Mouse (Mus musculus) forebrain, embryonic 13.5 days (tissue): Measurements from ENCODE around the gene Gm21954. TPM values are rescaled to one million over a fixed set of nuclear protein-coding genes. Genes with fewer than 3 reads are reported as not detected.

Experiments used
- ATAC-seq: fragments of 200-750 bp; cut with Nextera tagmentation; 2 replicates; pipeline ENCODE4 v1.8.0; 2017
- H3K27ac ChIP-seq: fragments of 300-500 bp; sonication (generic); 2 replicates; pipeline ENCODE4 v1.5.1; 2015; ENCODE audit warnings: inconsistent platforms, mild to moderate bottlenecking, moderate library complexity
- H3K27me3 ChIP-seq: fragments of 300-500 bp; sonication (generic); 2 replicates; pipeline ENCODE4 v1.6.1; 2015; ENCODE audit warnings: mild to moderate bottlenecking, inconsistent platforms
- H3K36me3 ChIP-seq: fragments of 300-500 bp; sonication (generic); 2 replicates; pipeline ENCODE4 v1.6.1; 2015; ENCODE audit warnings: mild to moderate bottlenecking, inconsistent platforms; ENCODE audit not compliant: poor library complexity, severe bottlenecking
- H3K4me1 ChIP-seq: fragments of 300-500 bp; sonication (generic); 2 replicates; pipeline ENCODE4 v1.6.1; 2015; ENCODE audit warnings: inconsistent platforms
- H3K4me2 ChIP-seq: fragments of 300-500 bp; sonication (generic); 2 replicates; pipeline ENCODE4 v1.6.1; 2015; ENCODE audit warnings: inconsistent platforms, mild to moderate bottlenecking, moderate library complexity
- H3K4me3 ChIP-seq: fragments of 300-500 bp; sonication (generic); 2 replicates; pipeline ENCODE4 v1.5.1; 2015; ENCODE audit warnings: mild to moderate bottlenecking, inconsistent platforms
- H3K9ac ChIP-seq: fragments of 300-500 bp; sonication (generic); 2 replicates; pipeline ENCODE4 v1.6.1; 2015; ENCODE audit warnings: mild to moderate bottlenecking, inconsistent platforms
- H3K9me3 ChIP-seq: fragments of 300-500 bp; sonication (generic); replicated peaks from 2 replicates; pipeline ENCODE4 v1.6.1; 2016; ENCODE audit warnings: inconsistent platforms
- WGBS: fragments of 180-500 bp; shearing (Covaris S2); methylation state at CpG from one replicate; pipeline ENCODE4 v1.1.7; 2015; 5-methylcytosine and 5-hydroxymethylcytosine counted together
- polyA plus RNA-seq: library from polyadenylated mRNA; unstranded; fragments of >200 nt; fragmentation: Nextera tagmentation; extraction: Ambion mirVana; gene quantifications from 2 replicates; pipeline ENCODE4 v1.2.1, GENCODE M21; 2015

Gene Gm21954
- polyA plus RNA-seq, 1 experiment from 2014 or later, result not detected

GRCm38 (mm10) chr3:55461685-55462655 is 10.0 kb downstream of the Gm21954 start:
- peak overlapping the region; percentile 51 for H3K9ac ChIP-seq
- peak; percentile 97 for ATAC-seq
- peak overlapping the region; percentile 81 for H3K27ac ChIP-seq
- no peaks in the 10 kb centered on the region for H3K27me3 ChIP-seq
- peak overlapping the region; percentile 23 for H3K4me3 ChIP-seq
- H3K36me3 ChIP-seq, result 0 out of 2 replicates have a peak, but pooled peaks cover 7% of the 10 kb centered on the region
- 0% methylated on average over 17 of the region's 17 CpGs for WGBS
- peak overlapping the region; percentile 60 for H3K4me2 ChIP-seq
- peaks cover 41% of the 10 kb centered on the region for H3K4me1 ChIP-seq
- no peaks in the 10 kb centered on the region for H3K9me3 ChIP-seq

- H3K4me1 ChIP-seq, result peaks cover 38% of the 10 kb centered on the region
- WGBS, result 34% methylated on average over 3 of the region's 3 CpGs
- H3K36me3 ChIP-seq, result 0 out of 2 replicates have a peak, but pooled peaks cover 7% of the 10 kb centered on the region
- peak overlapping the region; percentile 60 for H3K4me2 ChIP-seq
- H3K9me3 ChIP-seq, result no peaks in the 10 kb centered on the region
- H3K27ac ChIP-seq, result peak overlapping the region; percentile 81
- H3K9ac ChIP-seq, result no peak overlapping the region
- no peaks in the 10 kb centered on the region for H3K27me3 ChIP-seq
- H3K4me3 ChIP-seq, result peak overlapping the region; percentile 23; the same call in 1 of the 2 replicates
- peak; percentile 55; the same call in 1 of the 2 replicates for ATAC-seq
Observed at GRCm38 (mm10) chr3:55461092-55461491, 10.9 kb downstream of the Gm21954 start.

- H3K36me3 ChIP-seq, result peaks cover 15% of the 10 kb centered on the region; the same call in 1 of the 2 replicates
- H3K9me3 ChIP-seq, result no peaks in the 10 kb centered on the region
- no peak overlapping the region for H3K4me2 ChIP-seq
- H3K4me3 ChIP-seq, result no peak overlapping the region
- no peak overlapping the region for H3K27ac ChIP-seq
- no peak overlapping the region for H3K9ac ChIP-seq
- H3K4me1 ChIP-seq, result peaks cover 3% of the 10 kb centered on the region; the same call in 1 of the 2 replicates
- ATAC-seq, result no peak
- WGBS, result 98% methylated on average over 2 of the region's 2 CpGs
- no peaks in the 10 kb centered on the region for H3K27me3 ChIP-seq
Observed at GRCm38 (mm10) chr3:55452464-55452863, 19.5 kb downstream of the Gm21954 start.

- ATAC-seq, result no peak
- Histone ChIP-seq H3K9ac (no peak overlapping the region), H3K4me1 (peaks cover 3% of the 10 kb centered on the region; the same call in 1 of the 2 replicates), H3K4me2 (no peak overlapping the region), H3K9me3 (no peaks in the 10 kb centered on the region), H3K36me3 (peaks cover 15% of the 10 kb centered on the region; the same call in 1 of the 2 replicates), H3K27me3 (no peaks in the 10 kb centered on the region), H3K4me3 (no peak overlapping the region), H3K27ac (no peak overlapping the region)
- WGBS, result 93% methylated on average over 3 of the region's 3 CpGs
Observed at GRCm38 (mm10) chr3:55451877-55452276, 20.1 kb downstream of the Gm21954 start.

- H3K9ac ChIP-seq, result no peak overlapping the region
- H3K36me3 ChIP-seq, result peaks cover 15% of the 10 kb centered on the region; the same call in 1 of the 2 replicates
- no peak for ATAC-seq
- H3K9me3 ChIP-seq, result no peaks in the 10 kb centered on the region
- H3K4me3 ChIP-seq, result no peak overlapping the region
- no peak overlapping the region for H3K27ac ChIP-seq
- WGBS, result 93% methylated on average over 14 of the region's 14 CpGs
- H3K4me1 ChIP-seq, result peaks cover 3% of the 10 kb centered on the region; the same call in 1 of the 2 replicates
- no peak overlapping the region for H3K4me2 ChIP-seq
- H3K27me3 ChIP-seq, result no peaks in the 10 kb centered on the region
Observed at GRCm38 (mm10) chr3:55451035-55451434, 21.0 kb downstream of the Gm21954 start.

GRCm38 (mm10) chr3:55449148-55449547 is 22.9 kb downstream of the Gm21954 start:
- Histone ChIP-seq H3K9ac (no peak overlapping the region), H3K4me1 (peaks cover 3% of the 10 kb centered on the region; the same call in 1 of the 2 replicates), H3K27me3 (no peaks in the 10 kb centered on the region), H3K36me3 (peaks cover 15% of the 10 kb centered on the region; the same call in 1 of the 2 replicates), H3K27ac (no peak overlapping the region), H3K4me3 (no peak overlapping the region), H3K9me3 (no peaks in the 10 kb centered on the region), H3K4me2 (no peak overlapping the region)
- 87% methylated on average over 2 of the region's 2 CpGs for WGBS
- no peak for ATAC-seq

- 74% methylated on average over 5 of the region's 5 CpGs for WGBS
- peaks cover 19% of the 10 kb centered on the region; the same call in 1 of the 2 replicates for H3K36me3 ChIP-seq
- no peak overlapping the region for H3K9ac ChIP-seq
- no peaks in the 10 kb centered on the region for H3K9me3 ChIP-seq
- ATAC-seq, result peak; percentile 87; the same call in 1 of the 2 replicates
- H3K27ac ChIP-seq, result peak overlapping the region; percentile 44
- H3K27me3 ChIP-seq, result no peaks in the 10 kb centered on the region
- H3K4me1 ChIP-seq, result peaks cover 3% of the 10 kb centered on the region; the same call in 1 of the 2 replicates
- H3K4me2 ChIP-seq, result no peak overlapping the region
- no peak overlapping the region for H3K4me3 ChIP-seq
Observed at GRCm38 (mm10) chr3:55447486-55448460, 24.2 kb downstream of the Gm21954 start.

GRCm38 (mm10) chr3:55446681-55447080 is 25.3 kb downstream of the Gm21954 start:
- H3K9ac ChIP-seq, result no peak overlapping the region
- no peaks in the 10 kb centered on the region for H3K9me3 ChIP-seq
- H3K4me2 ChIP-seq, result no peak overlapping the region
- no peak overlapping the region for H3K27ac ChIP-seq
- no peak for ATAC-seq
- H3K4me1 ChIP-seq, result peaks cover 3% of the 10 kb centered on the region; the same call in 1 of the 2 replicates
- H3K36me3 ChIP-seq, result 0 out of 2 replicates have a peak, but pooled peaks cover 10% of the 10 kb centered on the region
- 89% methylated on average over 7 of the region's 7 CpGs for WGBS
- H3K27me3 ChIP-seq, result no peaks in the 10 kb centered on the region
- H3K4me3 ChIP-seq, result no peak overlapping the region

GRCm38 (mm10) chr3:55443725-55444124 is 28.3 kb downstream of the Gm21954 start:
- H3K9ac ChIP-seq, result no peak overlapping the region
- H3K9me3 ChIP-seq, result no peaks in the 10 kb centered on the region
- no peak overlapping the region for H3K27ac ChIP-seq
- H3K4me1 ChIP-seq, result peaks cover 11% of the 10 kb centered on the region; the same call in 1 of the 2 replicates
- no peak overlapping the region for H3K4me2 ChIP-seq
- H3K4me3 ChIP-seq, result no peak overlapping the region
- no peak for ATAC-seq
- 0 out of 2 replicates have a peak, but pooled peaks cover 5% of the 10 kb centered on the region for H3K36me3 ChIP-seq
- 91% methylated on average over 2 of the region's 2 CpGs for WGBS
- H3K27me3 ChIP-seq, result no peaks in the 10 kb centered on the region

GRCm38 (mm10) chr3:55443271-55443670 is 28.7 kb downstream of the Gm21954 start:
- WGBS, result 88% methylated on average over 8 of the region's 8 CpGs

GRCm38 (mm10) chr3:55442012-55442645 is 29.9 kb downstream of the Gm21954 start:
- WGBS, result 84% methylated on average over 11 of the region's 11 CpGs
- ATAC-seq, result no peak

More at GRCm38 (mm10) chr3:55443271-55443670, 28.7 kb downstream of the Gm21954 start:
- H3K9me3 ChIP-seq, result no peaks in the 10 kb centered on the region
- no peak for ATAC-seq
- H3K4me2 ChIP-seq, result no peak overlapping the region
- peaks cover 11% of the 10 kb centered on the region; the same call in 1 of the 2 replicates for H3K4me1 ChIP-seq
- H3K4me3 ChIP-seq, result no peak overlapping the region
- H3K9ac ChIP-seq, result no peak overlapping the region
- no peaks in the 10 kb centered on the region for H3K27me3 ChIP-seq
- H3K27ac ChIP-seq, result no peak overlapping the region; the same call in 1 of the 2 replicates
- 0 out of 2 replicates have a peak, but pooled peaks cover 5% of the 10 kb centered on the region for H3K36me3 ChIP-seq

More at GRCm38 (mm10) chr3:55442012-55442645, 29.9 kb downstream of the Gm21954 start:
- H3K9ac ChIP-seq, result no peak overlapping the region
- H3K4me3 ChIP-seq, result no peak overlapping the region
- no peak overlapping the region for H3K27ac ChIP-seq
- no peaks in the 10 kb centered on the region for H3K9me3 ChIP-seq
- peaks cover 9% of the 10 kb centered on the region; the same call in 1 of the 2 replicates for H3K4me1 ChIP-seq
- no peaks in the 10 kb centered on the region for H3K27me3 ChIP-seq
- 0 out of 2 replicates have a peak, but pooled peaks cover 5% of the 10 kb centered on the region for H3K36me3 ChIP-seq
- no peak overlapping the region for H3K4me2 ChIP-seq
